Mouse (Mus musculus): ENCODE measurements at regions not wholly inside any gene's neighbourhood (a gene's known extent, or its start where the extent isn't known, plus 50 kb on each side); places are given as distances from the start of the nearest gene placed in this dataset.
A peak's percentile ranks its signal among the peaks of the same experiment; 100 is the strongest.
"Not testable (repeated sequence)": the region's sequence is repeated elsewhere in the genome, so short reads cannot be mapped to it uniquely, and the experiment has no call there.

GRCm38 (mm10) chr17:4889577-4889976 is 104.6 kb upstream of the Arid1b start:
- WGBS = 54% methylated on average over 2 of the region's 2 CpGs
- Histone ChIP-seq H3K9me3 (ENCODE audit: control insufficient read depth) (no peaks in the 10 kb centered on the region), H3K4me2 (replicated peaks; ENCODE audit: low read depth) (no peak overlapping the region), H3K36me3 (ENCODE audit: control insufficient read depth, insufficient read depth) (no peaks in the 10 kb centered on the region), H3K4me3 (ENCODE audit: low read depth, low read length) (no peak overlapping the region), H3K27ac (ENCODE audit: low read depth, low read length) (no peak overlapping the region), H3K4me1 (replicated peaks; ENCODE audit: control insufficient read depth, insufficient read depth, low read length) (no peaks in the 10 kb centered on the region), H3K9ac (ENCODE audit: low read depth, low read length) (no peak overlapping the region), H3K27me3 (replicated peaks; ENCODE audit: control insufficient read depth, insufficient read depth, low read length) (no peaks in the 10 kb centered on the region)
- ATAC-seq = no peak
- TF ChIP-seq CTCF (IDR thresholded peaks at IDR 0.05; ENCODE audit: low read depth) = peak; percentile 50

- no peak for ATAC-seq
- WGBS = 97% methylated on average over 1 of the region's 1 CpGs
- H3K36me3 ChIP-seq (ENCODE audit: control insufficient read depth, insufficient read depth) = no peaks in the 10 kb centered on the region
Measured at GRCm38 (mm10) chr17:4890131-4890530, 104.0 kb upstream of the Arid1b start.

GRCm38 (mm10) chr17:4891576-4891975 is 102.6 kb upstream of the Arid1b start:
- no peaks in the 10 kb centered on the region for H3K27me3 ChIP-seq (replicated peaks; ENCODE audit: control insufficient read depth, insufficient read depth, low read length)
- H3K4me1 ChIP-seq (replicated peaks; ENCODE audit: control insufficient read depth, insufficient read depth, low read length) = no peaks in the 10 kb centered on the region
- no peaks in the 10 kb centered on the region for H3K36me3 ChIP-seq (ENCODE audit: control insufficient read depth, insufficient read depth)
- no peak for ATAC-seq
- no peak overlapping the region for H3K9ac ChIP-seq (ENCODE audit: low read depth, low read length)
- H3K4me3 ChIP-seq (ENCODE audit: low read depth, low read length) = no peak overlapping the region
- no peak for TF ChIP-seq CTCF (IDR thresholded peaks at IDR 0.05; ENCODE audit: low read depth)
- H3K9me3 ChIP-seq (ENCODE audit: control insufficient read depth) = no peaks in the 10 kb centered on the region
- 86% methylated on average over 8 of the region's 8 CpGs for WGBS
- H3K4me2 ChIP-seq (replicated peaks; ENCODE audit: low read depth) = no peak overlapping the region
- H3K27ac ChIP-seq (ENCODE audit: low read depth, low read length) = no peak overlapping the region

More at GRCm38 (mm10) chr17:4890131-4890530, 104.0 kb upstream of the Arid1b start:
- Histone ChIP-seq H3K9ac (ENCODE audit: low read depth, low read length) (no peak overlapping the region), H3K27me3 (replicated peaks; ENCODE audit: control insufficient read depth, insufficient read depth, low read length) (no peaks in the 10 kb centered on the region), H3K4me1 (replicated peaks; ENCODE audit: control insufficient read depth, insufficient read depth, low read length) (no peaks in the 10 kb centered on the region), H3K4me2 (replicated peaks; ENCODE audit: low read depth) (no peak overlapping the region), H3K27ac (ENCODE audit: low read depth, low read length) (no peak overlapping the region), H3K9me3 (ENCODE audit: control insufficient read depth) (no peaks in the 10 kb centered on the region), H3K4me3 (ENCODE audit: low read depth, low read length) (no peak overlapping the region)
- no peak for TF ChIP-seq CTCF (IDR thresholded peaks at IDR 0.05; ENCODE audit: low read depth)

GRCm38 (mm10) chr17:4894756-4895330 is 99.3 kb upstream of the Arid1b start:
- H3K4me2 ChIP-seq (replicated peaks; ENCODE audit: low read depth); H3K9ac ChIP-seq (ENCODE audit: low read depth, low read length); ATAC-seq; H3K4me1 ChIP-seq (replicated peaks; ENCODE audit: control insufficient read depth, insufficient read depth, low read length); H3K4me3 ChIP-seq (ENCODE audit: low read depth, low read length); H3K9me3 ChIP-seq (ENCODE audit: control insufficient read depth); H3K27me3 ChIP-seq (replicated peaks; ENCODE audit: control insufficient read depth, insufficient read depth, low read length); H3K27ac ChIP-seq (ENCODE audit: low read depth, low read length); H3K36me3 ChIP-seq (ENCODE audit: control insufficient read depth, insufficient read depth): not testable (repeated sequence)
- 90% methylated on average over 10 of the region's 10 CpGs for WGBS

GRCm38 (mm10) chr17:4903129-4903528 is 91.0 kb upstream of the Arid1b start:
- no peak for TF ChIP-seq CTCF (IDR thresholded peaks at IDR 0.05; ENCODE audit: low read depth)
- no peak overlapping the region for H3K4me2 ChIP-seq (replicated peaks; ENCODE audit: low read depth)
- no peaks in the 10 kb centered on the region for H3K36me3 ChIP-seq (ENCODE audit: control insufficient read depth, insufficient read depth)
- no peaks in the 10 kb centered on the region for H3K27me3 ChIP-seq (replicated peaks; ENCODE audit: control insufficient read depth, insufficient read depth, low read length)
- no peaks in the 10 kb centered on the region for H3K9me3 ChIP-seq (ENCODE audit: control insufficient read depth)
- H3K27ac ChIP-seq (ENCODE audit: low read depth, low read length) = no peak overlapping the region
- no peaks in the 10 kb centered on the region for H3K4me1 ChIP-seq (replicated peaks; ENCODE audit: control insufficient read depth, insufficient read depth, low read length)
- 33% methylated on average over 3 of the region's 3 CpGs for WGBS
- no peak overlapping the region for H3K9ac ChIP-seq (ENCODE audit: low read depth, low read length)
- ATAC-seq = no peak
- H3K4me3 ChIP-seq (ENCODE audit: low read depth, low read length) = no peak overlapping the region

GRCm38 (mm10) chr17:4906504-4906903 is 87.6 kb upstream of the Arid1b start:
- no peak overlapping the region for H3K9ac ChIP-seq (ENCODE audit: low read depth, low read length)
- no peak overlapping the region; the same call in 1 of the 2 replicates for H3K27ac ChIP-seq (ENCODE audit: low read depth, low read length)
- H3K4me3 ChIP-seq (ENCODE audit: low read depth, low read length) = no peak overlapping the region
- no peak for ATAC-seq
- no peaks in the 10 kb centered on the region for H3K36me3 ChIP-seq (ENCODE audit: control insufficient read depth, insufficient read depth)
- whole genome bisulfite sequencing = 45% methylated on average over 3 of the region's 3 CpGs
- 0 out of 2 replicates have a peak overlapping the region, but pooled peaks have one; percentile 85 for H3K4me2 ChIP-seq (replicated peaks; ENCODE audit: low read depth)
- H3K4me1 ChIP-seq (replicated peaks; ENCODE audit: control insufficient read depth, insufficient read depth, low read length) = no peaks in the 10 kb centered on the region
- TF ChIP-seq CTCF (IDR thresholded peaks at IDR 0.05; ENCODE audit: low read depth) = no peak
- no peaks in the 10 kb centered on the region for H3K27me3 ChIP-seq (replicated peaks; ENCODE audit: control insufficient read depth, insufficient read depth, low read length)
- H3K9me3 ChIP-seq (ENCODE audit: control insufficient read depth) = no peaks in the 10 kb centered on the region
